Comparison of ENCODE assay signal across 21 mouse cellular contexts in the genomic region with DNA sequence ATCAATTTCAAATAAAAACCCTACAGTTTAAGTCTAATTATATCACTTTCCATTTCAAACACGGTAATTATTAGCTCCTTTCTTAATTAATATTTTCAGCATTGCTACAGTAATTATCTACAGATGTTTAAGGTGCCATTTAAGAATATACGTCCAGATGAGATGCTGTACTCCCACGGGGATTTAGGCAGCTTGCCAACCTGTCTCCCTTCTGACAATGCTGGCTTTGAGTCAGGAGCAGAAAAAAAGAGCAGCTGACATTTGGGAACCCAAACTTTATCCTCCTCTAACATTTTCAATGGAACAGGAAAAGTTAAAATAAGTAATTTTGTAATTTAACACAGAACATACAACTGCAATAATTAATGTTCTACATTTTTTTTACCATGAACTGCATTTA.
A peak's percentile ranks its signal among the peaks of the same experiment; 100 is the strongest.
DNase-seq lines count a peak whose midpoint lies in the region; ATAC-seq and TF ChIP-seq lines count a peak whose summit lies in the region.
"Had no signal": no experiment of that assay in that cellular context is flagged by ENCODE, and none has a peak within 500 bp of the region (broad histone marks: within the 10 kb centered on the region; RNA-seq: fewer than 3 reads in every experiment).

No protein-coding gene starts in this region.

- H3K9me3 ChIP-seq in forebrain, embryonic 14.5 days (replicated peaks; ENCODE audit: control insufficient read depth, low read length) = no peaks in the 10 kb centered on the region
- no peaks in the 10 kb centered on the region for H3K9me3 ChIP-seq in forebrain, embryonic 10.5 days
- no peaks in the 10 kb centered on the region for H3K9me3 ChIP-seq in lung, embryonic 14.5 days (ENCODE audit: low read depth, low read length)
- H3K9me3 ChIP-seq: limb, embryonic 13.5 days; megakaryocyte, embryonic 14.5 days; midbrain, embryonic 13.5 days had no signal

- no peaks in the 10 kb centered on the region for H3K27me3 ChIP-seq in forebrain, embryonic 14.5 days (replicated peaks; ENCODE audit: control insufficient read depth, insufficient read depth, low read length)
- no peaks in the 10 kb centered on the region for H3K27me3 ChIP-seq in forebrain, embryonic 10.5 days (ENCODE audit: poor library complexity, severe bottlenecking)
- no peaks in the 10 kb centered on the region for H3K27me3 ChIP-seq in lung, embryonic 14.5 days (ENCODE audit: insufficient read depth, low read length)
- H3K27me3 ChIP-seq: limb, embryonic 13.5 days; megakaryocyte, embryonic 14.5 days; midbrain, embryonic 13.5 days had no signal

- no peak overlapping the region for H3K4me3 ChIP-seq in forebrain, embryonic 14.5 days (ENCODE audit: low read depth, low read length)
- H3K4me3 ChIP-seq in forebrain, embryonic 10.5 days = no peak overlapping the region
- H3K4me3 ChIP-seq in lung, embryonic 14.5 days (ENCODE audit: low read depth, low read length) = no peak overlapping the region
- H3K4me3 ChIP-seq: limb, embryonic 13.5 days; megakaryocyte, embryonic 14.5 days; midbrain, embryonic 13.5 days had no signal

- 8% methylated on average over 3 of the region's 3 CpGs for WGBS in forebrain, embryonic 14.5 days
- 53% methylated on average over 3 of the region's 3 CpGs for WGBS in forebrain, embryonic 10.5 days
- 27% methylated on average over 3 of the region's 3 CpGs for WGBS in lung, embryonic 14.5 days

- H3K4me1 ChIP-seq in forebrain, embryonic 14.5 days (ENCODE audit: control insufficient read depth, insufficient read depth, low read length) = peaks cover 6% of the 10 kb centered on the region; the same call in 1 of the 2 replicates
- 0 out of 2 replicates have a peak, but pooled peaks cover 3% of the 10 kb centered on the region for H3K4me1 ChIP-seq in forebrain, embryonic 10.5 days
- H3K4me1 ChIP-seq in lung, embryonic 14.5 days (ENCODE audit: insufficient read depth) = no peaks in the 10 kb centered on the region
- H3K4me1 ChIP-seq: megakaryocyte, embryonic 14.5 days had no signal

- no peak overlapping the region for H3K27ac ChIP-seq in forebrain, embryonic 14.5 days (ENCODE audit: low read depth, low read length)
- no peak overlapping the region for H3K27ac ChIP-seq in forebrain, embryonic 10.5 days
- no peak overlapping the region for H3K27ac ChIP-seq in lung, embryonic 14.5 days (ENCODE audit: low read depth)
- H3K27ac ChIP-seq: limb, embryonic 13.5 days; midbrain, embryonic 13.5 days had no signal

- H3K9ac ChIP-seq in forebrain, embryonic 14.5 days (ENCODE audit: low read length) = no peak overlapping the region
- no peak overlapping the region for H3K9ac ChIP-seq in lung, embryonic 14.5 days
- H3K9ac ChIP-seq: limb, embryonic 13.5 days; midbrain, embryonic 13.5 days had no signal

- H3K36me3 ChIP-seq in forebrain, embryonic 14.5 days (ENCODE audit: control insufficient read depth, insufficient read depth, low read length) = no peaks in the 10 kb centered on the region
- H3K36me3 ChIP-seq in forebrain, embryonic 10.5 days (replicated peaks) = no peaks in the 10 kb centered on the region
- no peaks in the 10 kb centered on the region for H3K36me3 ChIP-seq in lung, embryonic 14.5 days (ENCODE audit: insufficient read depth)
- H3K36me3 ChIP-seq: limb, embryonic 13.5 days; midbrain, embryonic 13.5 days had no signal

- ATAC-seq in forebrain, embryonic 14.5 days = no peak
- ATAC-seq in lung, embryonic 14.5 days (ENCODE audit: insufficient read depth) = no peak
- ATAC-seq: activated CD4-positive, CD25-positive, alpha-beta regulatory T cell, adult 4 months; intestine, postnatal 0 days had no signal

- H3K4me2 ChIP-seq in forebrain, embryonic 14.5 days (ENCODE audit: low read length) = no peak overlapping the region
- no peak overlapping the region for H3K4me2 ChIP-seq in lung, embryonic 14.5 days
- H3K4me2 ChIP-seq: limb, embryonic 13.5 days; liver, embryonic 11.5 days; midbrain, embryonic 13.5 days had no signal

- DNase-seq in forebrain, embryonic 14.5 days (ENCODE audit: low spot score) = peak; percentile 65
- no peak for DNase-seq in forebrain, embryonic 10.5 days (ENCODE audit: extremely low spot score, low spot score)
- DNase-seq in lung, embryonic 14.5 days = peak; percentile 63
- no peak for DNase-seq in lung, postnatal 10 days
- peak; percentile 44 for DNase-seq in MN1 (ENCODE audit: low spot score)
- DNase-seq in brain, adult 2 months (ENCODE audit: low read depth, low spot score) = peak; percentile 19
- DNase-seq: adrenal gland, adult 2 months; adrenal gland, postnatal 36 days; B cell, adult 2 months; cerebellum, adult 9-11 months; gastrocnemius, postnatal 14 days; heart, postnatal 14 days; kidney, postnatal 14 days; lung, postnatal 4 days; right cerebral cortex, adult 18-20 months had no signal

- no peak for TF ChIP-seq CTCF in lung, embryonic 14.5 days (IDR thresholded peaks at IDR 0.05; ENCODE audit: low read depth)

Comparison
In these comparisons a context has a peak if more than half of its experiments do, and no peak if none do; other contexts are left out.
1. DNase-seq: peak in forebrain, embryonic 14.5 days (single experiment), lung, embryonic 14.5 days (single experiment), MN1 (single experiment) and brain, adult 2 months (single experiment); none in forebrain, embryonic 10.5 days (single experiment) and lung, postnatal 10 days (single experiment).